Mouse (Mus musculus) cerebellum, adult (tissue): Measurements from ENCODE around the gene Tmod4.
A peak's percentile ranks its signal among the peaks of the same experiment; 100 is the strongest.

Experiments used
- ATAC-seq: cut with Nextera tagmentation; 2 replicates; pipeline ENCODE4 v1.9.2; 2017; ENCODE audit warnings: mild to moderate bottlenecking, moderate library complexity, mixed read lengths; ENCODE audit not compliant: insufficient number of reproducible peaks, low FRiP score, low TSS enrichment

The Tmod4 gene

DNA sequence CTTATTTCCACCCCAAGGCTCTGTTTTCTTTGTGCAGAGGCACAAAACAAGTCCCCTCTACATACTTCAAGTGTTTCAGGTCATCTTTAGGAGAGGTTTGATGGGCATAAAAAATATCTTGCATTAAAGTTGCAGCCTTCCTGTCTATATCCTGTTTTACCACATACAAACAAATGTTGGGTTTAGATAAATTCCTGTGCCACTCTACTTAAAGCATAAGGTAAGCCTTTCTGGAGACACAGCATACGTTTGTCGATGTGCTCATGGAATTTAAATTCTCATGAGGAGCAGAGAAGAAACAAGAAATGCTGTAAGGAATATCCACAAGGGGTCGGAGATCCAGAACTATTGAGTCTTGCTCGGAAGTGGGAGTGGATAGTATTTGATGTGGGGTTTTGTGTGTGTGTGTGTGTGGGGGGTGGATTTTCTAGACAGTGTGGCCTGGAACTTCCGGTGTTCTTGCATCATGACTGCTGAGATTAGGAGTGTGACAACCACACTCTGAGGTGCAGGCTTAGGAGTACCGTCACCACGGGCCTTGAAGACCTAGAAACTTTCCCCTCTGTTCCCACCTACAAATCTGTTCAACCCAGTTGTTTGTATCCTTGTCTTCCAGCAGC lies 11.3 kb downstream of the Tmod4 start:
- ATAC-seq = no peak

- ATAC-seq = no peak
These were observed 12.1 kb downstream of the Tmod4 start for GRCm38 (mm10) chr3:95136336-95136735.

- ATAC-seq = no peak
These were observed 15.5 kb downstream of the Tmod4 start for GRCm38 (mm10) chr3:95139586-95140288.

- no peak for ATAC-seq
These were observed 16.0 kb downstream of the Tmod4 start for GRCm38 (mm10) chr3:95140289-95140595.

- ATAC-seq = no peak
These were observed 16.5 kb downstream of the Tmod4 start for GRCm38 (mm10) chr3:95140795-95141194.

DNA sequence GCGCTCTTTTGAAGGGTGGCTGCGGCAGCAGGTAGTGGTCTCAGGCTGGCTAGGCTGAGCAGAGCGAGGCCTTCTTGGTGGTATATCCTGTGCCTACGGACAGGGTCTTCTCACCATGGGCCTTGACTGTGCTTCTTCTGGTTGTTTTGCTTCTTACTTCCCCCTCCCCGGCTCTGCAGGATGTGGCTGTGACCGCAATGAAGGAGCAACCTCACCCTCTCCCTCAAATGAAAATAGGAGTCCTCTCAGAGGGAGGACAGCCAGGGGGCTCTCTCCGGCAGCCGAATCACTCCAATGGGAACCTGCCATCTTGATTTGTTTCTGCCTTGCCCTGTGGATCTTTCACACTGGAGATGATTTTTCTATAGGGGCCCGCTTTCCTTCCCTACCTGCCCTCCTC lies 17.2 kb downstream of the Tmod4 start:
- ATAC-seq = no peak

DNA sequence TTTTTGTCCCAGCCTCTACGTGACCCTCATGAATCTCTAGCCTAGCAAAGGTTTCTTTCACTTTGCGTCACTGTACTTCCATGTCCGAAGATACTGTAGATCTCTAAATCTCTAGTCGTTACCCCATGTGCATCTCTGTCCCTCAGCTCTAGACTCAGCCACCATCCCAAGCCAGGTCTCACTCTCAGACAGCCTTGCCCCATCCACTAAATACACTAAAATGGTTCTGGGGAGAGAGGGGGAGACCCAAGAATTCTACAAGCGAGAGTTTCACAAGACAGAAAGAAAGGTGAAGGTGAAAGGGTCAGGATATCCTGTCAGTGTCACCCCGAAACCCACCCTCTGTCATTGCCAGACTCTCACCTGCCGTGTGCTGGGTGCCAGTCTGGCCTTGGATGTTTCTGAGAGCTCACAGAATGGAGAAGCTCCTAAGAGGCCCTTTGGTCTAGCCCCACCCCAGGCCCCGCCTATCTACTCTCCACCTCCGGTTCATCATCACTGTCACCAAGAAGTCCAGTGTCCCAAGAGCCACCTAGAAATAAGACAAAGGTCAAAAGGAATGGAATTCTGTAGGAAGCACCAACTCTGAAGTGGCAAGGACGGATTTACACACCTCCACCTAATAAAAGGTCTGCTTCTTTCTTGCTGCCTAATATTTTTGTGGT lies 17.8 kb downstream of the Tmod4 start, which contains the start of gene Tnfaip8l2:
Gene Tnfaip8l2 (minus strand): TSS at position 409 of the 665 bp plus-strand sequence.
- no peak for ATAC-seq

DNA sequence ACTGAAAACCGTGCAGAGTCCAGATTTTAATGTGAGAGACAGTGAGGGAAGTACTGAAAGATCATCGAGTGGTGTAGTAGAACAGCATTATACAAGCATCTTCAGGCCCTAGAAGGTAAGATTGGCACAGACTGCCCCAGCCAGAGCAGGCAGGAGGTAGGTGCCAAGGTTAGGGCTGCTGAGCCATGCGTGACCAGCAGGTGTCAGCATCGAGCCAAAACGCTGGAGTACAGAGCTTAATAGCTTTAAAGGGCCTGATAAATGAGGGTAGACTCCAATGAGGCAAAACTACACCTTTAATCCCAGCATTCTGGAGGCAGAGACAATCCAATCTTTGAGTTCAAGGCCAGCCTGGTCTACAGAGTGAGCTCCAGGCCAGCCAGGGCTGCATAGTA lies 18.3 kb downstream of the Tmod4 start:
- peak; percentile 80 for ATAC-seq

DNA sequence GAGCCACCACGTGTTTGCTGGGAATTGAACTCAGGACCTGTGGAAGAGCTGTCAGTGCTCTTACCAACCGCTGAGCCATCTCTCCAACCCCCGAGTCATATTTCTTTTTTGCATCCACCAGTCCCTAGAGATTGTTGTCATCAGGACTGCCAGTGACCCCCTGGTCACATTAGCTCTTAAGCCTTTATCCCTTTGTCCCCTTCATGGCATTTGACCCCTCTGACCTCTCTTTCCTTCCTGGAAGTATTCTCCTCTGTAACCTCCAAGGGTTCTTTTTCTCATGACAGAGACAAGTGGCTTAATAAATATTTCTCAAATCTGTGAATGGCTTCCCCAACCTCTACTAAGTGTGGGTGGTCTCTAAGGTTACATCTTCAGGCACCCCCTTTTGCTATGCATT lies 23.6 kb downstream of the Tmod4 start:
- ATAC-seq = no peak

GRCm38 (mm10) chr3:95153874-95154273 lies 29.6 kb downstream of the Tmod4 start:
- ATAC-seq = no peak

DNA sequence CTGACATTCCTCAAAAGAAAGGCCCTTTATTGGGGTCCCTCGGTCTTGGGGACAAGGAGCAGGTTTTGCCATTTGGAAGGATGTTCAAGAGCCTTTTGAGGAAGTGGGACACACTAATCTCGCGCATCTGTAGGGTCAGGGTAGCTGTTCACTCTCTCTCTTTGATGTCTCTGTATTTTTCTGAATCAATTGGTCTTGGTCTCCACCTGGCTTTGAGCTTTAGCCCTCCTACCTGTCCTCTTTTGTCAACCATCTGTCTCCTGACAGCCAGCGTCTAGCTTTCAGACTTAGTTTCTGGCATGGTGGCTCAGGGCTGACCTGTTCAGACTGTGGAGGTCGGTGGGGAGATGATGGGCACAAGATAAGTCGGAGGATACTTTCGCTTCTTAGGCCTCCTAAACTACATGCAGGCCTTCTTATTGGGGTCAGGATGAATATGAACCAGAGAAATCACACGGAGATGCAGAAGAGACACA lies 35.3 kb downstream of the Tmod4 start:
- no peak for ATAC-seq

DNA sequence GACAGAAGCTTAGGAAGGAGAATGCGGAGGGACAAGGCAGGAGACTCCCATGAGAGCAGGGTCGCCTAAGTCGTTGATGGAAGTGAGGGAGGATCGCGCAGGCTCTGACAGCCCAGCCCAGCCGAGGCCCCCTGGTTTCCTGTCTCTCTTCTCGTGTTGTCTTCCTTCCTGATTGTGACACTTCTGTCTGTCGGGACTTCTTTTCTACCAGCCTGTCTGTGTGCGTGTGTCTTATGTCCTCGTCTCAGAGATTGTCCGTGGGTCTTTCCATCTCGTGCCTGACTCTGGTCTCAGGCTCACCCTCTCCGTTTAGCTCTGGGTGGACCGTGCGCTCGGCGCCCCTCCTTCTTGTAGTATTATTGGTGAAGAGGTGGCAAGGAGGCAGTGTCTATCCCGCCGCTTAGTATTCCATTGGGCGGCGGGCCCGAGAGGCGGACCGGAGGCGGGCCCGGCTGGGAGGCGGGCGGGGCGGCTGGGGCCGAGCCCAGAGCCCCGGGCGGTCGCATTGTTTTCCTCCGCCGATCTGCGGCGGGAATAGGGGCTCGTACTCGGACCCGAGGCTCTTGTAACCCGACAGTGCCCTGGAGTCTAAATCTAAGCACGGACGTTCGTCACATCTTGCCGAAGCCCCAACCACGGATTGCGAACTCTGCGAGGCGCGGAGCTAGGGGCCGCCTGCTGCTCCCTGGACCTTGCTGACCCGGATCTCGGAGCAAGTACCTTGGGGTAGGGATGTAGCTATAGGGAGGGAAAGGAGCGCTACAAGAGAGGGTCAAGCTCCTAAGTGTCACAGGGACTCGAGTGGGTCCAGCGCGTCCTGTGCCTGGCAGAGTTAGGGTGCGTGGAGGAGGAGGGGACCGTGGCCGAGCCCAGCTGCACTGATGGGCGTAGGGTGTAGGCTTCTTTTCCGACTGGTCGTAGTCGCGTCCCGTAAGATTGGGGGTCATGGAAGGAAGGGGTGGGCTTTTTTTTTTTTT lies 36.0 kb downstream of the Tmod4 start, which contains the start of gene Sema6c:
Gene Sema6c (plus strand): TSS at position 471 of the 977 bp plus-strand sequence.
- peak; percentile 98 for ATAC-seq

DNA sequence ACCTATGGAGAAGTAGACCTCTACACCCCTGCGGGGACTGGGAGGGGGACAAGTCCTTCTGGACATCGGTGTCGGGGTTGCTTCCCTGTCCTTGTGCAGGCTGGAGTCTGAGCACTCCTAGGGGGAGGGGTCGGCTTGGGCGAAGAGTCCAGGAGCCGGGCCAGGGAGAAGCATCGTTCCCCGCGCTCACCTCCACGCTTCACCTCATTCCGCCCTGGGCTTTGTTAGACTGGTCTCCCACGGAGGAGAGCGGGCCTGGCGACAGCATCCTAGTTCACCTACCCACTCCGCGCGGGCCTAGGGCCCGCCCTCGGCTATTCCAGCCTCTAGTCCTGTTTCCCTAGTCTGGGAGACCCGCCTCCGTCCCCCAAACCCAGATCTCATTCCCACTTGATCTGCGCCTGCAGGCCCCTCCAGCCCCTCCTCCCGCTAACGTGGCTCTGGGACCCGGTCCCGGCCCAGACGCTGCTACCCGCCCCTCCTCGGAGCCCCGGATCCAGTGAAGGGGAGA lies 36.8 kb downstream of the Tmod4 start:
- ATAC-seq = 0 out of 2 replicates have a peak, but pooled peaks have one; percentile 1

GRCm38 (mm10) chr3:95161618-95162344 lies 37.5 kb downstream of the Tmod4 start:
- no peak for ATAC-seq

DNA sequence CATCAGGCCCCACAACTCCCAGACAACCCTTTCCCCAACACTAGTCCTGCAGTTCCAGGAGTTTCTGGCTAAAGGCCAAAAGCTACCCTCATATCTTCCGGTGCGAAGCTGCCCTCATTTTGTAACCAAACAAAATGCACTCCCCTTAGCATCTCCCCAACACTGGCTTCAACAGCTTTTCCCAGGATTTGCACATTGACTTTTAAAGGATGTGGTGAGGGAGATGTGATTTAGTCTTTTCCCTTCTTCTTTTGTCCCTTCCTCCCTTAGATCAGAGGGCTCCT lies 38.0 kb downstream of the Tmod4 start:
- no peak for ATAC-seq

DNA sequence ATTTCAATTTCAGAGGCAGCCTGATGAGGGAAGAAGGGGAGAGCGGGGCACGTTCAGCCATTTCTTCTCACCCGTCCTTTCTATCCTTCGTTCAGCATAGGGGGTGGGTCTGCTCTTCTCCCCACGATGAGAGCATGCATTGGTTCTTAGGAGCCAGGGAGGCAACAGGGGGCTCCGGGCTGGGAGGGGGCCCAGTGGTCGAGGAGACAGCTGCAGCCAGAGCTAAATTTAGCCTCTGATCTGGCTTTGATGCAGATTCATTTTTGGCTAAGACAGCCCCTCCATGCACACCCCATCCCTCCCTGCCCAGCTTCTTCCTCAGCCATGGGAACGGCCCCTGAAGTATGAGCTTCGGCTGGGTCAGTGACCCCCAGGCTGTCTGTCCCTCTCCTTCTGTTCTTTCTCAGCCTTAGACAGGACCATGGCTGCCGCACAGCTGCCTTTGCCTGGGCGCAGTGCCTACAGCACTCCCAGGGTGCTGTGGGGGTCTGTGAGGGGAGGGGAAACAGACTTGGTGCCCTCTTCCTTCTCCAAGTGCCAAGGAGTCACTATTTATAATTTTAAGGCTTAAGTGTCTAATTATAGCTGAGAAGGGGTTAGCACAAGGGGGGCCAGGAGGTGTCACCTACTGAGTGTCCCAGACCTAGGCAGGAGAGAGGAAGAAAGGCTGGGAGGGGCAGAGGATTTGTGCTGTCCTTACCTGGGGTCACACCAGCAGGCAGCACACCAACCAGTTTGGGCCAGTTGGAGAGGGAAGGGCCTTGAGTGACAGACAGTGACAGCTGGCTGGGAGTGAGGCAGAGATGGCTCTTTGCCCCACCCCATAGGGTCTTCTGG lies 39.4 kb downstream of the Tmod4 start:
- ATAC-seq = no peak

DNA sequence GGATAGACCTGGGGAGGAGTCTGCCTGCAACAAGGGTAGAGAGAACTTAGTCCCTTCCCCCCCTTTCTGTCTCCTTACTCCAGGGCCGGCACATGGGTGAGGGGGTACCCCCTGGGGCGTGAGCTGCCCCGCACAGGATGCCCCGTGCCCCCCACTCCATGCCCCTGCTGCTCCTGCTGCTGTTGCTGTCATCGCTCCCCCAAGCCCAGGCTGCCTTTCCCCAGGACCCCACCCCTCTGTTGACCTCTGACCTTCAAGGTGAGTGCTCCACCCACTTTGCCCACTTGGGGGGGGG lies 39.9 kb downstream of the Tmod4 start:
- no peak for ATAC-seq

DNA sequence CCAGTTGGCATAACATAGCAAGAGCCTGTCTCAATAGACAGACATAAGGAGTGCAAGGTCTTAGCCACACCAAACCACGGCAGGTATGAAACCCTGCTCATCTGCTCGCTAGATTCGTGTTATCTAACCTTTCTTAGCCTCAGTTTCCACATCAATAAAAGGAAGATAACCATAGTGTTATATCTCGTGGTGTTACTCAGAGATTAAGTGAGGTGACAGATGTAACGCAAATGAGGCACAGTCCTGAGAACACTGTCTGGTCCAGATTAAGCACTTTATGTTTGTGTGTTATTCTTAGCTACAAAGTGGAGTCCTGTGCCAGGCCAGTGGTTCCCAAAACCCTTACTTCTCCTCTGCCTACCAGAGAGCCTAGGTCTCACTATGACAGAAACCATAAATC lies 40.6 kb downstream of the Tmod4 start:
- no peak for ATAC-seq

DNA sequence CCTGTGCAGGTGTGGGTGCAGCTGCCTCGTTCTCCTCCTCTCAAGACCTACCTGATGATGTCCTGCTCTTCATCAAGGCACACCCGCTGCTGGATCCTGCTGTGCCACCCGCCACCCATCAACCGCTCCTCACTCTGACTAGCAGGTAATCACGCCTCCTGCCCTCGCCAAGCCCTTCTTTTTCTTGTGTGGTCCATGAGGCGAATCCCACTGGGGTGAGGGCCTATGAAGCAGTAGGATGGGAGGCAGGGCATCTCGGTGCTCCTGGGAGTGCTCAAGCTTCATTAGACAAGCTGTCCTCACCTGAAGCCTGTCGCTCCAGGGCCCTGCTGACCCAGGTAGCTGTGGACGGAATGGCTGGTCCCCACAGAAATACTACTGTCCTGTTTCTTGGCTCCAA lies 45.7 kb downstream of the Tmod4 start:
- no peak for ATAC-seq
